Mouse (Mus musculus): Measurements from ENCODE around the gene A730071L15Rik.

DNA sequence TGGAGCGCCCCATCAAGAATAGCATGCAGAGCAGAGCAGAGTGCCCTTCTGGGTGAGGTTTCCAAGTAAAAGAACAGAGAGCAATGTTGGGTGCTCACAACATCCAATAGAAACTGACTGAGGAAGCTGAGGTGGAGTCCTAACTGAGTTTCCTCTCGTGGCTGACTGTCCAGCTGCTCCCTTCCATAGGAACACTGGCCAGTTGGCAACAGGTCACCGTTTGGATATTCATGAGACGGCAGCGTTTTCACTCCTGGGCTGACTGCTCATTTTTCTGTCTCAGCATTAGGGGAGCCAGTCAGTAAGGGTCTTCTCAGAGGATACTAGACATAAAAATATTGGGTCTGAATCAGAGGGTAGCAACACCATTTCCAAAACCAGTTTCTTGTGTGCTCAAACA, 43.2 kb upstream of the A730071L15Rik start:
- no peak for TF ChIP-seq GATA1 (IDR thresholded peaks at IDR 0.05; ENCODE audit: borderline replicate concordance, low read length)
- TF ChIP-seq FLI1 (IDR thresholded peaks at IDR 0.05; ENCODE audit: low read length), result no peak
